Mouse (Mus musculus) MEL (cell line): ENCODE results near the gene Ntn1.

Experiments used
- BHLHE40 ChIP-seq: IDR thresholded peaks from 2 replicates; pipeline ENCODE4 v1.6.1; 2012; ENCODE audit warnings: low read depth, mild to moderate bottlenecking, inconsistent platforms, low read length, improper control_type of control experiment, borderline replicate concordance
- CTCF ChIP-seq, 3 experiments: IDR thresholded peaks in 2 of 3; conservative IDR thresholded peaks in 1 of 3; 2 replicates each; pipeline ENCODE4 v1.5.1; 2011 to 2012; ENCODE audit warnings: low read length in 3 of 3, low read depth in 2 of 3, mild to moderate bottlenecking in 2 of 3, improper control_type of control experiment in 1 of 3, inconsistent platforms in 1 of 3, mixed read lengths in 1 of 3, moderate library complexity in 1 of 3; ENCODE audit not compliant: control insufficient read depth in 1 of 3, insufficient read depth in 1 of 3, poor library complexity in 1 of 3, severe bottlenecking in 1 of 3
- EP300 ChIP-seq, 2 experiments: IDR thresholded peaks; 2 replicates each; pipeline ENCODE4 v1.6.1; 2011; ENCODE audit warnings: improper control_type of control experiment in 2 of 2, low read length in 2 of 2, low read depth in 1 of 2, mild to moderate bottlenecking in 1 of 2
- HCFC1 ChIP-seq: IDR thresholded peaks from 2 replicates; pipeline ENCODE4 v1.6.1; 2012; ENCODE audit warnings: low read depth, mild to moderate bottlenecking, inconsistent platforms, low read length, improper control_type of control experiment, moderate library complexity
- USF1 ChIP-seq: IDR thresholded peaks from 2 replicates; pipeline ENCODE4 v1.6.1; 2014; ENCODE audit warnings: low read depth, mild to moderate bottlenecking, inconsistent platforms, low read length, improper control_type of control experiment, moderate library complexity

- TF ChIP-seq EP300 (IDR thresholded peaks at IDR 0.05; ENCODE audit: low read depth in 1 of 2, low read length in 2 of 2) (no peak), USF1 (no peak), CTCF (IDR thresholded peaks at IDR 0.05 in 2 of 3, conservative IDR thresholded peaks at IDR 0.05 in 1 of 3; ENCODE audit: control insufficient read depth in 1 of 3, insufficient read depth in 1 of 3, low read depth in 2 of 3, low read length in 3 of 3, poor library complexity in 1 of 3, severe bottlenecking in 1 of 3) (no peak), BHLHE40 (no peak), HCFC1 (no peak)
Measured at GRCm38 (mm10) chr11:68290631-68291030, 110.0 kb downstream of the Ntn1 start.
